Mouse (Mus musculus) splenic B cell, adult 2 months (primary cell): ENCODE data around the gene Gsx2.

Experiments used
- DNase-seq: peaks from one replicate; pipeline ENCODE4 v3.0.0-alpha.2; 2011; ENCODE audit warnings: low read depth, low spot score
- H3K27me3 ChIP-seq: 2 replicates; pipeline ENCODE4 v1.6.1; 2012; ENCODE audit warnings: mild to moderate bottlenecking, low read length, moderate library complexity, mixed read lengths; ENCODE audit not compliant: control insufficient read depth, poor library complexity, insufficient read depth, severe bottlenecking
- H3K36me3 ChIP-seq: 2 replicates; pipeline ENCODE4 v1.6.1; 2012; ENCODE audit warnings: mild to moderate bottlenecking, low read length, moderate library complexity, mixed read lengths; ENCODE audit not compliant: control insufficient read depth, poor library complexity, insufficient read depth, severe bottlenecking

Gene Gsx2

DNA sequence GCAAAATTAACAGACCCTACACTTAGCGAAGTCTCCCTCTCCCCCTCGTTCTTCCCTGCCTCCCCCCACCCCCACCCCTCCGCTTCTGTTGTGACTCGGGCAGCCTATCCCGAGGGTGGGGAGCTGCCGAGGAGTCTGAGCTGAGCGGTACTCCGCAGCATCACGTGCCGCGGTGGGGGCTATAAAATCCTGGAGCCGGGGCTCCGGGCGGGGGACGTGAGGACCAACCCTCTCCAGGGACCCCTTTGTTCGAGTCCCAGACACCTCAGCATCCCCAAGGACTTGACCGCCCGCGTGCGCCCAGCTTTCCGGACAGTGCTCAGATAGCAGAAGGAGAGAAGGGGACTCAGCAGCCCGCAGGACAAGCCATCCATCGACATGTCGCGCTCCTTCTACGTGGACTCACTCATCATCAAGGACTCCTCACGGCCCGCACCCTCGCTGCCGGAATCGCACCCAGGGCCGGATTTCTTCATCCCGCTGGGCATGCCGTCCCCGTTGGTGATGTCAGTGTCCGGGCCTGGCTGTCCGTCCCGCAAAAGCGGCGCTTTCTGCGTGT lies at the start of gene Gsx2:
Gsx2 (plus strand) TSS at position 219 of the 559 bp plus-strand sequence.
- H3K36me3 ChIP-seq = no peaks in the 10 kb centered on the region
- DNase-seq = no peak
- H3K27me3 ChIP-seq = no peaks in the 10 kb centered on the region; the same call in 1 of the 2 replicates

DNA sequence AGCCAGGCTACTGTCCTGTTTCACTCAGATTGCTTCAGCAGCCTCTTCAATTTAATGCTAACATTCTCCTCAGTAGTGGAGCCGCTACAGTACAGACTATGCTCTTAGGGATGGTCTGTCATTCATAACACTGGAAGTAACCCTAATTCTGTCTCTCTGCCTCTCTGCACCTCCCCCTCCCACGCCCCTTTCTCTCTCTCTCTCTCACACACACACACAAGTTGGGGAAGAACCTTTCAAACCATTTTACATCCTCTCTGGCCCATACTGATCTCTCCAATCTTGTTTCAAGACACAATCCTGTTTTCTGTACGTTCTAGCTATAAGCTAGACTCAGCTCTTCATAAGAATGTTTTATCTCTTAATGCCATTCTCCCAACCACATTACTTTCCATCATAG lies 39.9 kb upstream of the Gsx2 start:
- no peaks in the 10 kb centered on the region for H3K36me3 ChIP-seq
- no peak for DNase-seq
- no peaks in the 10 kb centered on the region for H3K27me3 ChIP-seq

DNA sequence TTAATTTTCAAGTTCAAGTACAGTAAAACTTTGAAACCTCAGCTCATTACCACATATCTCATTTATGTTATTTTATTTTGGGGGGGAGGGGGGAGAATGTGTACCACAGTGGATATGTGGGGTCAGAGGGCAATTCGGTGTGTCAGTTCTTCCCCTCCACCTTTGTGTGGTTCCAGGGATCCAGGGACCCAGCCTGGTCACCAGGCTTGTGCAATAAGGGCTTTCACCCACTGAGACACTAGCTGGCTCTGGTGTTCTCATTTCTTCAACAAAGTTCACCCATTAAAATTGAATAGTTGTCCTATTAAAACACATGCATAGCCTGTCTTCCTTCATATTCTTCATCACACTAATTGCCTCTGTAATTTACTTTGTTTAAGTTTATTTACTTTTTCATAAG lies 36.1 kb upstream of the Gsx2 start:
- H3K36me3 ChIP-seq = no peaks in the 10 kb centered on the region
- H3K27me3 ChIP-seq = no peaks in the 10 kb centered on the region
- no peak for DNase-seq

DNA sequence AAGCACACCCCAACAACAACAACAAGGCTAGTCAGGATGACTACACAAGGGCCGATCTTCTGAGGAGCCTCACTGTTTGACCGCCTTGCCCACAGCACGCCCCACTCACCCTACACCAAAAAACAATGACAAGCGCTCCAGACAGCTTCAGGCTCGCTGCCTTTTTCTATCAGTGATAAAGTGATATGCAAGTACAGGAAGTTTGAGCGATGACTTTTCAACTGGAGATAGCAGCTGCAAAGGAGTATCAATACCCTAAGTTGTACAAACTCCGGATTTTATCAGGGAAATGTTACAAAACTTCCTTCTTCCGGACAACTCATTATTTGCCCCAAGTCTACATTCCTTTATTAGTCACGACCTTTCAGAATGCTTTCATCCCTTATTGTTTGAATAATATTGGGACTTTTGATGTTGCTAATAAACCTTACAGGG lies 32.4 kb upstream of the Gsx2 start:
- no peak for DNase-seq
- Histone ChIP-seq H3K36me3 (no peaks in the 10 kb centered on the region), H3K27me3 (no peaks in the 10 kb centered on the region)

DNA sequence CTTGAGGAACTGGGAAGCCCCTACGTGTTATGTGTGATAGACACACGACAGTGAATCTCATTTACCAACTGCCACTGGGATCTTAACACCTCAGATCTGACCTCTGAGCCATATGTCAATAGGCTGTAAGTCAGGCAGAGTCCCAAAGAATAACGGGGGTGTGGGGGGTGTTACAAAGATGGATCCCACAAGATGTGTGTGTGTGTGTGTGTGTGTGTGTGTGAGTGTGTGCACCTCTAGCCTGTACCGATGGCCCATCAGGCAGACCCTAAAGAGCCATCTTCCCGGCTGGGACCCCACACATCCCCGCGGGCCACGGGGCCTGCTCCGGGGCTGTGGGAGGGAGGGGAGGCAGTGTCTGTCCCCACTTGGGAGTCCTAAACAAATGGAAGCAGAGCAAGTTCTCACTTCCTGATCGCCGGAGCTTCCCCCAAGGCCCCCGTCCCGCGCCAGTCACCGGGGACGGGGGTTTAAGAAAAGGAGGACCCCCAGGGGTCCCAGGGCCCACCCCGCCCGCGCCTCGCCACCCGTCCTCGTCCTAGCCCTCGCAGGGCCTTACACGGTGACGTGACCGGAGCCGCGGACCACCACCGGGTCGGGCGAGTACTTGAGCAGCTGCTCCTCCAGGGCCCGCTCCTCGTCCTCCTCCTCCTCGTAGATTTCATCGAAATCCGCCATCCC lies 31.6 kb upstream of the Gsx2 start:
- DNase-seq = peak; percentile 38

DNA sequence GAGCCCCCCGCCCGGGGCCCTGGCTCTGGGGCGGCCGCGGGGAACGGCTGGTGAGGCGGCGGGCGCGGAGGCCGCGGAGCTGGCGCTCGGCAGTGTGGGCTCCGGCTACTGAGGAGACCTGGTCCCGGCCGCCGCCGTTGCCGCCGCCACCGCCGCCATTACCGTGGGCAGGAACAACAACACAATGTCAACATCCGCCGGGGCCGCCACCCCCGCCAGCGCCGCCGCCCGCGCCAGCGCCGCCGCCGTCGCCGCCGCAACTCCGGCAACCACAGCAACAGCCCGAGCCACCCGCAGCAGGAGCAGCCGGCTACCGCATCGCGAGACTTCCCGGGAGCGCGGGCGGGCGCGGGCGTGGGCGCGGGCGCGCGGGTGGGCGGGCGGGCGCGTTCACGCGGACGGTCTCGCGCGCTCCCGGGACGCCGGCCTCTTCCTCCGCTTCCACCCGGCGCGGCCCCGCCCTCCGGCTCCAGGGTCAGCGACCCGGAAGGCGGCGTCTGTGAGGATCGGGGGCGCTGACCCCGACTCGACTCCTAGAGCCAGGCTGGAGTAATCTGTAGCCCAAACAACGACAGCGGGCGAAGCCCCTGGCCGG lies 31.0 kb upstream of the Gsx2 start, which contains the start of gene Chic2:
Chic2 (minus strand) TSS at position 465 of the 595 bp plus-strand sequence.
- no peaks in the 10 kb centered on the region for H3K36me3 ChIP-seq
- DNase-seq = peak; percentile 76
- H3K27me3 ChIP-seq = no peaks in the 10 kb centered on the region

More for the DNA sequence above, 31.6 kb upstream of the Gsx2 start:
- Histone ChIP-seq H3K27me3 (no peaks in the 10 kb centered on the region), H3K36me3 (no peaks in the 10 kb centered on the region)

DNA sequence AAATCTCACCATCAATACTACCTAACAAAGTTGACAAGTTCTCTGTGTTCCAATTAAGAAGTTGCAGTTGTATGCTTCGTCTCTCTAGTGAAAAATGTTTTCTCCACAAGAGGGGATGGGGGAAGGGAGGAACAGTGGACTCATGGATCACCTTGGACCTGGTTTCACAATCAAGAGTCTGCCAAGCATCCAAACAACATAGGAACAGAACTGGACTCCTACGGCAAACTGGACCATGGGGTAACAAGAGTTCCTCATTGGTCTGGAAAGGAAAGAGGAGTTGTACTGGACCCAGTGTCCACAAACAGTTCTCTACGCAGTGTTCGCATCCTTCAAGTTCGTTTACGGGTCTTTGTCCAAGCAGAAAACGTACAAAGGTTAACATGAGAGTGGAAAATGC lies 30.0 kb upstream of the Gsx2 start:
- Histone ChIP-seq H3K36me3 (no peaks in the 10 kb centered on the region), H3K27me3 (no peaks in the 10 kb centered on the region)
- DNase-seq = no peak

DNA sequence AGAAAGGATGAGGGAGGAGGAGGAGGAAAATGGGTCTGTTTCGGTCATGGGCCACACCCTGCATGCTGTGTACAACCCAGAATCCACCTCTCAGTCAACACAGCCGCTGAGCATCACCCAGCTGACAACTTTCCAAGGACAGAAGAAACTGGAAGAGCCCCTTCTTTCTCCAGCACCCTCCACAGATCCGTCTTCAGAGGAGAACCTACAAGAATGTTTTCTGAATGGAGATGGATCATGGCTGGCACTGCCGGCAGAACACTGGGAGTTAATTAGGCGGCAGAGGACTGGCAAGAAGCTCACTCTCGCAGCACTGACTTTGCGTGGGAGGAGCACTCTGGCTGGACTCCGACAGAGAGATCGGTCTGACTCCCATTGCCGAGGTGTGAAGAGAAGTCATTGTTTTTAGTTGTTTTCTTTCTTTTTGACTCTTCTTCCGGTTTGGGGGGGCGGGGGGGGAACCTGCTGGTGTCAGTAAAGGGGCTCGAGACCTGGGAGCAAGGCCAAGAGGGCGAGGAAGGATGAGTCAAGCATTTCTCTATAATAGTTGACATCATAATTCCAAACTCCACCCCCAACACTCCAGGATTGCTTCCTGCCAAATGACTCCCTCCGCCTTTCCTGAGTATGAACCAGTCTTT lies 28.6 kb upstream of the Gsx2 start:
- no peak for DNase-seq
- no peaks in the 10 kb centered on the region for H3K27me3 ChIP-seq
- no peaks in the 10 kb centered on the region for H3K36me3 ChIP-seq

DNA sequence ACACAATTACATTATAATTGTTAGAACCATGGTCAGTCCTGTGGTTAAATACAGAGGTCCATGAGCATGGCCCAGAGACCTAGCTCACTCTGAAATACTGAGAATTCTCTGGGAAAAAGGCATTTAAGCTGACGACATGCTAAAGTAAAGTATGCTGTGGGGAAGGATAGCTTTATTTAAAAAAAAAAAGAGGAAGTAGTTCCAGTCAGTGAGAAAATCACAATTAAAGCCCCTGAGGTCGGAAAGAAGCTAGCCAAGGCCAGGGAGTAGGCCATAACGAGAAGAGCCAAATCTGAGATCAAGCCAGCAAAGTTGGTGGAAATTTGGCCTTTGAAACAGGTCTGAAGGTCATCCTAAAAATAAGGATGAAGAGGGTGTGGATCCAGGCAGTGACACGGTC lies 24.3 kb upstream of the Gsx2 start:
- DNase-seq = peak; percentile 46
- no peaks in the 10 kb centered on the region for H3K36me3 ChIP-seq
- H3K27me3 ChIP-seq = no peaks in the 10 kb centered on the region

DNA sequence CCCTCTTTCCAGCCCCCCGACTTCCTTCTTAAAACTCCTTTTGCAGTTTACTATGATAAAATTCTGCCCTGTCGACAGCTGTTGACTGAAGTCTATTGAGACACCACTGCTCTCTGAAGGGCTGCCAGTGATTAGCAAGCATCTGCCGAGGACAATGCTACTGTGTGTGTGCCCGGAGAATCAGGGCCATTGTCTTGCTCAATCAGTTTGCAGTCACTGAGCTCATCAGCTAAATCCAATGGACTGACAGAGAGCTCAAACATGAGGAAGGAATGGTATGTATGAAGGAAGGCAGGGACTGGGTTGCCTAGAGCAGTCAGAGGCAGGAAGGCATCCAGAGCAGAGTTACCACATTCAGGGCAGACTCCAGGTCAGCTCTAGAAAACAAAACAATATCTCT lies 12.2 kb upstream of the Gsx2 start:
- no peak for DNase-seq
- H3K36me3 ChIP-seq = no peaks in the 10 kb centered on the region
- no peaks in the 10 kb centered on the region for H3K27me3 ChIP-seq

DNA sequence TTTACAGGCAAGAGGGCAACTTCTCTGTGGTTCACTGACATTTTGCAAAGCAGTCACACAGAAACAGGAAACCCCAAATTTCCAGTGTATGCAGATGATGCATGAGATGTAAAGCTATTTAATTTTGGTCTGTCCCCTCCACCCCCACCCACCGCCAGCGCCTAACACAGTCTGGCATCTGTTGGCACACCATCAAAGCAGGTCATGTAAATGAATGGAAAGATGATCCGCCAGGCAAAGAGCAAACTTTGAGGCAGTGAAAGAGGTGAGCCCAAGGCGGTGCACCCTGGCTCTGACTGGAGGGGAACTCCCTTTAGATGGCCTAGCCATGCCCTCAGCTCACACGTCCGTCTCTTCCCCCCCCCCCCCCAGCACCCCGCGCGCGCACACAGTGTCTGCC lies 8.7 kb upstream of the Gsx2 start:
- Histone ChIP-seq H3K27me3 (no peaks in the 10 kb centered on the region), H3K36me3 (no peaks in the 10 kb centered on the region)
- DNase-seq = peak; percentile 84

DNA sequence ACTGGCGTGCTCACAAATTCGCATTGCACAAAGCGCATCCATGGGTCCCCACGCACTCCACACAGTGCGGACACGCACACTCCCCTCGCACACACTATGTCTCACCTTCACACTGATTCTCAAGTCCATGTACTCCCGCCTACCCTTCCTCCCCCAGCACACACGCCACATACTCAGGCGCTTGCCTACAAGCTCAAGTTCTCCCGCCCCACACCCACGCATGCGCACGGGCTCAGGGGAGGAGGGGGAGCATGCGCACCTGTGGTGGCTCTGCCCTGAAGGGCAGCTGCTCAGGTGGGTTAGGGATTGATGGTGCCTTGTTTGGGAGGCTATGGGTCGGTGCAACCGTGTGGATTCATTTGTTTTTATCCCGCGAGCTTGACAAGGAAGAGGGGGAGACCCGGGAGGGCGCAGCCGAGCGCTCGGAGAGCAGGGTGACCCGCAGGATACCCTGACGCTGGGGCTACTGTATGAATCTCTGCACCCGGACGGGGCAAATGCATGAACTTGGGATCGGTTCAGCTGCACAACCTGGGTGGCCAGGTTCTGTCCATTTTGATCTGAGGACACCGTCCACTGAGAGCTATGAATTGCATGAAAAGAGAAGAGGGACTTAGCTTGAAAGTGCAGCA lies 8.2 kb upstream of the Gsx2 start:
- Histone ChIP-seq H3K36me3 (no peaks in the 10 kb centered on the region), H3K27me3 (no peaks in the 10 kb centered on the region)
- peak; percentile 89 for DNase-seq

DNA sequence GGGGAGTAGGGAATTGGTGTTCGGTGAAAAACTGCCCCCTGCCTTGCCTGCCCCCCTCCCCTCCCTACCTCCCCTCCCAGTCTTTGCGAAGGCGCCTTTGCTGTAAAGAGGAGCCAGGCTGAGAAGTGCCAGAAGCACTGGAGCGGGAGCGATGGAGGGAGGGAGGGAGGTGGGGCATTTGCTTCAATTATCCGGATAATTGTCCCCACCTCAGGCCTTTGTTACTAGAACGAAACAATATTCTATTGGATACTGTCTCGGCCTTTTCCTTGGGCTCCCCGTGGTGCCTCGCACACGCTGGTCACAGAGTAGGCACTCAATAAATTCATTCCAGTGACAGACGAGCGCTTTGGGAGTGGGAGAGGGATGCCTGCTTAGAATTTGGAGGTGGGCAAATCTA lies 5.3 kb upstream of the Gsx2 start:
- Histone ChIP-seq H3K36me3 (no peaks in the 10 kb centered on the region), H3K27me3 (no peaks in the 10 kb centered on the region)
- DNase-seq = no peak

DNA sequence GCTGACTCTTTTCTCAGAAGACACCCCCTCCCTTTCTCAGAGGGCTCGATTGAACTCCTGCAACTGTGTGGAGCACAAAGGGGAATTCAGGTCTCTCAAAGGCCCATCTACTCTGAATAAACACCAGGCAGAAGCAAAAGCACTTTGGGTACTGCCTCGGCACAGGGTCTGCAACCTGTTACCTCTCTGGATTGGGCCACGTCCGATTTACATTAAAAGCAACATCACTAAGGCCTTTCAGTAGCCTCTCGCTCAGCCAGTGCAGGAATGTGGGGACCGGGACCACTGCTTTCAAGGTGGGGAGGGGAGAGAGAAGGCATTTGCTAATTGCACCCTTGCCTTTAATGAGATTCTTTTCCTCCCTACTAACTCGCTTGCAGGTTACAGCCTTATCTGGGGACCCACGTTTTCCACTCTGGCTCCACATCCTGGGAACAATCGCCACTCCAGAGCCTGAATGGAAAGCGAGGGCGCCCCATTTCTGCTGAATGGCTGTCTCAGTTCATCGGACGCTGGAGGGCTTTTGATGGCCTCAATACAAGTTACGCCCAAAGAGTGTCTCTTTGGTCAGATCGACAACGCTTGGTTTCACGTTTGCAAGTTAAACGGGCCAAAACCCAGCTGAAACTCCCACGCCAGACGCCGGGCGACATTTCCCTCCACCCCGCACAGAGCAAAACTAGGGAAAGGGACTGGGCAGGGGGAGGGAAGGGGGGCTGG lies 4.6 kb upstream of the Gsx2 start:
- no peak for DNase-seq
- Histone ChIP-seq H3K27me3 (no peaks in the 10 kb centered on the region), H3K36me3 (no peaks in the 10 kb centered on the region)
